Mouse (Mus musculus): ENCODE measurements at regions not wholly inside any gene's neighbourhood (a gene's known extent, or its start where the extent isn't known, plus 50 kb on each side); places are given as distances from the start of the nearest gene placed in this dataset.

GRCm38 (mm10) chr15:57644331-57644953, 167.0 kb upstream of the Slc22a22 start:
- peak; percentile 17 for DNase-seq (ENCODE audit: low read depth)

GRCm38 (mm10) chr15:57639115-57639514, 161.7 kb upstream of the Slc22a22 start:
- DNase-seq (ENCODE audit: low read depth), result no peak

- no peak for DNase-seq (ENCODE audit: low read depth)
Observed at GRCm38 (mm10) chr15:57633067-57633466, 155.6 kb upstream of the Slc22a22 start.

- DNase-seq (ENCODE audit: low read depth), result no peak
Observed at GRCm38 (mm10) chr15:57632537-57632936, 155.1 kb upstream of the Slc22a22 start.

- no peak for DNase-seq (ENCODE audit: low read depth)
Observed at GRCm38 (mm10) chr15:57618466-57618865, 141.0 kb upstream of the Slc22a22 start.

GRCm38 (mm10) chr15:57616880-57617391, 139.5 kb upstream of the Slc22a22 start:
- DNase-seq (ENCODE audit: low read depth), result no peak

- DNase-seq (ENCODE audit: low read depth), result no peak
Observed at GRCm38 (mm10) chr15:57610006-57610405, 132.6 kb upstream of the Slc22a22 start.

GRCm38 (mm10) chr15:57608519-57608918, 131.1 kb upstream of the Slc22a22 start:
- DNase-seq (ENCODE audit: low read depth), result no peak

- DNase-seq (ENCODE audit: low read depth), result peak; percentile 8
Observed at GRCm38 (mm10) chr15:57600562-57600961, 123.1 kb upstream of the Slc22a22 start.

GRCm38 (mm10) chr15:57593326-57594004, 116.0 kb upstream of the Slc22a22 start:
- no peak for DNase-seq (ENCODE audit: low read depth)

GRCm38 (mm10) chr15:57590597-57591219, 113.3 kb upstream of the Slc22a22 start:
- no peak for DNase-seq (ENCODE audit: low read depth)

GRCm38 (mm10) chr15:57589404-57590377, 112.3 kb upstream of the Slc22a22 start:
- no peak for DNase-seq (ENCODE audit: low read depth)

GRCm38 (mm10) chr15:57585411-57585810, 108.0 kb upstream of the Slc22a22 start:
- no peak for DNase-seq (ENCODE audit: low read depth)

GRCm38 (mm10) chr15:57584498-57584897, 107.1 kb upstream of the Slc22a22 start:
- DNase-seq (ENCODE audit: low read depth), result no peak

- DNase-seq (ENCODE audit: low read depth), result no peak
Observed at GRCm38 (mm10) chr15:57581266-57581665, 103.8 kb upstream of the Slc22a22 start.

- DNase-seq (ENCODE audit: low read depth), result no peak
Observed at GRCm38 (mm10) chr15:57578794-57579193, 101.4 kb upstream of the Slc22a22 start.

GRCm38 (mm10) chr15:57574080-57574618, 96.7 kb upstream of the Slc22a22 start:
- DNase-seq (ENCODE audit: low read depth), result no peak

- no peak for DNase-seq (ENCODE audit: low read depth)
Observed at GRCm38 (mm10) chr15:57572460-57572859, 95.0 kb upstream of the Slc22a22 start.

GRCm38 (mm10) chr15:57568006-57568630, 90.7 kb upstream of the Slc22a22 start:
- DNase-seq (ENCODE audit: low read depth), result no peak

GRCm38 (mm10) chr15:57547154-57547553, 69.7 kb upstream of the Slc22a22 start:
- DNase-seq (ENCODE audit: low read depth), result no peak

GRCm38 (mm10) chr15:57545141-57545540, 67.7 kb upstream of the Slc22a22 start:
- no peak for DNase-seq (ENCODE audit: low read depth)
